Mouse (Mus musculus) cerebellum, adult 9-11 months (tissue): ENCODE results near the gene Fosl2.
"Not testable (repeated sequence)": the region's sequence is repeated elsewhere in the genome, so short reads cannot be mapped to it uniquely, and the experiment has no call there.

Experiments used
- DNase-seq: peaks from one replicate; pipeline ENCODE4 v3.0.0; 2022

Gene Fosl2

DNA sequence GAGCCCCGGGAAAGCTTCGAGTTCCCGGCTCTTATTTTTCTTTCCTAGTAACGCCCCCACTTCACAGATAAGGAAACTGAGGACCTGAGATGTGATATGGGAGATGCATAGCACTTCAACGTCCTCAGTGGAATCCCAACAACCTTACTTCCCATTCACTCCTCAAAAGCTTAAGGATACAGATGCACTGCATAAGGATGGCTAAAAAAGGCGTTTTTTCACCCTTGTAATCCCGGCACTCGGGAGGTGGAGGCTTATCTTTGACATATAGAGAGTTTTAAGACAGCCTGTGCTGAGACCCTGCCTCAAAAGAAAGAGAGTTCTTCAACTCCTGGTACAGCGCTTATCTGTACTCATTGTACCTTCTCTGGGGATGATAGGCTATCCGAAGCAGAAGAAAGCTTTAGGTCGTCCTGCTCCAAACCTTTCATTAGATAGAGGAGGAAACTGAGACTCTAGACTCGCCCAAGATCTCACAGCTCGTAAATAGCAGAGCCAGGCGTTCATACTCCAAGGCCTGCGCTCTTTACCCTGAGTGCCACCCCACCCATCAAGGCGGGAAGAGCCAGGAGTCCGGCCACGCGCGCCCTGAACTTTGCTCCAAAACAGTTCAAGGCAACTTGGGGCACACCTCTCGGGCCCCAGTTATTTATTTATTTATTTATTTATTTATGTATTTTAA is 1.4 kb upstream of the Fosl2 start:
- peak; percentile 49 for DNase-seq

DNA sequence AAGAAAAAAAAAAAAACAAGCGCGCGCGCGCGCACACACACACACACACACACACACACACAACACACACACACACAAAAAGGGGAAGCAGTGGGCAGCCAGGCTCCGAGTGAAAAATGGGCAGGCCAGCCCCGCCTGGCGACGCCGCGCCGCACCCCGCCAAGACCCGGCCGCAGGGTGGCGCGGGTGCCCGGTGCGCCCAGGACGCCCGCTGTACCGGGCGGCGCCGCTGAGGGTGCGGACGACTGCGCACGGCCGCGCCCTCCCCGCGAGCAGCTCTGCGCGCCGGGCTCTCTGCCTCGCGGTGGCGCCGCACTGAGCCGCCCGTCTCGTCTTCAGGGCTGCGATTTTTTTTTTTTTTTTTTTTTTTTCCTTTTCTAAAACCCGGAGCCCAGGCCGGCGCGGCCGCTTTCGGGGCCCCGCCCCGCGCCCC is 682 bp upstream of the Fosl2 start:
- DNase-seq = no peak

DNA sequence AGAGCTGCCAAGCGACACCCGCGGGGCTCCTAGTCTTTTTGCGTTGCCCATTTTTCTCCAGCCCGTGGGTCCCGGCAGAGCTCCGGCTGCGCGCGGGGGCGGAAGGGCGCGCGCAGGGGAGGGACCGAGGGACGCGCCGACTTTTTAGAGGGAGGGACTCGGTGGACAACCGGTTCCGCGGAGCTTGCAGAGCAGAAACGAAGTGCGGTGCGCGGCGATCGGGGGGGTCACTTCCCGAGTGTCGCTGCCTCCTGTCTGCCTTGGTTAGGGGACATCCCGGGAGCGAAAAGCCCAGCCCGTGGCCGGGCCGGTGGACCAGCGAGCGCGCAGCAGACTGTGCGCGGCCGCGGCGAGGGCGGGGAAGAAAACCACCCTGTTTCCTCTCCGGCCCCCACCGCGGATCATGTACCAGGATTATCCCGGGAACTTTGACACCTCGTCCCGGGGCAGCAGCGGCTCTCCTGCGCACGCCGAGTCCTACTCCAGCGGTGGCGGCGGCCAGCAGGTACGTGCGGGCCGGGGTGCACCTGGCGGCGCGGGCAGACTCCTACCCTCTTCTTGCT is 781 bp downstream of the Fosl2 start:
- DNase-seq = peak; percentile 75

DNA sequence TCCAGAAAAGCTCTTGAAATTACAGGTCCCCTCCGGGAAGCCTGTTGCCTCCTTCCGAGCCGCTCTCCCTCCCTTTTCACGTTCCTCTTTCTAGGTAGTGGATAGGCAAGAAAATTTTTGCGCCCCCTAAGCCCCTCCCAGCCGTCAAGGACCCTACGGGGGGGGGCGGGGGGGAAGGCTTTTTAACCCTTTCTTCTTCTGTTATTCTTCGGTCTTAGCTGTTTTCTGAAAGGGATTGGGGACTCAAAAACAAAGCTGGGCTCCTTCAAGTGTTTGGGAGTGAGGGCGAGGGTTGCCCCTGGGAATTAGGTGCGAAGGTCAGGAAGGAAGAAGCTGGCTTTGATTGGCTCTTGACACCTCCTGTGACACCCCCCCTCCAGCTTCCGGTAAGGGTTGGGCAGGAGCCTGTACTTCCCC is 1.5 kb downstream of the Fosl2 start:
- peak; percentile 41 for DNase-seq

DNA sequence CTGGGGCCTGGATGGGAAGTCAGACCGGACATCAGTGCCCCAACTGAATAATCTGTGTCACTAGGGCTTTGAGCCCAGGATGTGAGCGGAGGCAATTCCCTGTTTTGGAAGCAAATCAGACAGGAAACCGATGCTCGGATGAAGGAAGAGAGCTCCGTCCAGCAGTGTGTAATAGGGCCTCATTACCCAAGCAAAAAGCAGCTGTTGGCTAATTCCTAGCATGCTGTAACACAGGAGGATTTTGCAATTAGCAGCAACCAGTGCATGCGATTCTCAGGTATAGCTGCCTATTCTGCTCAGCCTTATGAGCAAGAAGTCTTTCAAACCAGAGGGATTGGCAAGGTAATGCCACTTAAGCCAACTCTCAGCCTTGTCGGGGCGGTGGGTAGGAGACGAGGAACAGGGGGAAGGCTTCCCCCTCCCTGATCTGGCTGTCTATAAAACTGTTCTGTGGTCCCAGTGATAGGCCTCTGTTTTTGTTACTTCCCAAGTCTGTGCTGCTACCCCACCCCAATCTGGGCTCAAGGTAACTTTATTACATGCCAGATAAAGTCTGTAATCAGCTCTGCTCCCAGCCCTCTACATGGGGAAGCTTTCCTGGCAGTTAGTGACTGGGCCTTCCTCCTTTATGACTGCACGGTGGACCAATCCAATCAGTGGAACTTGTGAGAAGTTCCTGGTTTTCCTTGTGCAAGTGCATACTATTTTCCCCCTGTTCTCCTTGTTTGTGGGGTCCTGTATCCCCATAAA is 3.0 kb downstream of the Fosl2 start:
- no peak for DNase-seq

DNA sequence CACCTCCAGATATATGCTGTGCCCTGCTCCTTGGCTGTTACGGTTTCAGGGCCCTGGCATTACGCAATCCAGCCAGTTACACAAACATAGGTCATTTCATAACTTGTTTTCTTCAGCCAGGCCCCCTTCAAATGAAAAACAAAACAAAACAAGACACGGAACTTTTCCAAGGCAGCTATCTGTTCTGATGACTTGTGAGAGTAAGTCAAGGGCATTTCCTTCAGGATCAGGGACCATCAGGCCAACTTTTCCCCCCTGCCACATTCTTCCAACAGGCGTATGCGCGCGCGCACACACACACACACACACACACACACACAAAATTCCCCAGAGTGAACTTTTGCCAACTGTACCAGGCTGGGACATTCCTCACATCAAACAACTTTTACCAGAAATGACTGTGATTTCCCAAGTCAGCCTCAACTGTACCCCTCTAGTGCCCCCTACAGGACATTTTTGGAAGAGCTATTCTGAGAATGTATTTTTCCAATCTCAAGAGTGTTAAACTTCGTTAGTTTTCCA is 4.0 kb downstream of the Fosl2 start:
- DNase-seq = peak; percentile 21

DNA sequence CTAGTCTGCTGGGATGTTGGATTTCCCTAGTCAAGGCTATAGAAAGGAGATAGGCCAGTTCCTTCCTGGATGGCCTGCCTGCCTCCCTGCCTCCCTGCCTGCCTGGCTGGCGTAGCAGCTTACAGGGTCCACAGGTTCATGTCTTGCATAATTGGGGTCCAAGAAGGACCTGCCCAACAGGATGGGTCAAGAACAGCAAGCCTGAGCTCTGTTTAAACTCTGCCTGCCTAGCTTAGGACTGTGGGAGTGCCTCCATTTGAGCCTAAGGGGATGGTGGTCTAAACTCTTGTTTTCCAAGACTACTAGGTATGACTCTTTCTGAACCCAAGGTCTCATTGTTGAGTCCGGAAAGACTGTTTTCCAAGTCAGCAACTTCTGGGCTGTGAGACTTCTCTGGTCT is 6.3 kb downstream of the Fosl2 start:
- no peak for DNase-seq

DNA sequence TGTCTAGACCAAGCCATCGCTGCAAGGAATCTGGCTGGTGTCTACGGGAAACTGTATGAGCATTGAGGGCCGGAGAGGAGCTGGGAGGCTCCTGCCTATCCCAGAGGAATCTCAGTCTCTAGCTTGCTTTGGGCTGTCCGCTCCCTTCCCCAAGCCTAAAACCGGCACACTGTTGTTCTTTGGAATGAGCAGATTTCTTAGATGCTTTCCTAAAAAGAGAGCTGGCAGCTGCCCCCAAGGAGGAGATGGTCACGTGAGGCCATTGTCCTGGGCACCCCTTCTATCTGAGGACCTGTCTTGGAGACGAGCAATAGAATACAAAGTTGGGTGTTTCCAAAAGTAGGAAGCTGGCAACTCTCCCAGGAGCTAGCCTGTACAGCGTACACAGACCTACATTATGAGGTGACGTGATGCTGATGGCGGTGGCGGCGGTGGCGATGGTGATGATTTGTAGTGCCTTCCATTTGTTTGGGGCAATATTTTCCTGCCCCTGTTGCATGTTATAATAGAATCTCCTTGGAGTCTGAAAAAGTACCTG is 7.9 kb downstream of the Fosl2 start:
- DNase-seq = no peak

DNA sequence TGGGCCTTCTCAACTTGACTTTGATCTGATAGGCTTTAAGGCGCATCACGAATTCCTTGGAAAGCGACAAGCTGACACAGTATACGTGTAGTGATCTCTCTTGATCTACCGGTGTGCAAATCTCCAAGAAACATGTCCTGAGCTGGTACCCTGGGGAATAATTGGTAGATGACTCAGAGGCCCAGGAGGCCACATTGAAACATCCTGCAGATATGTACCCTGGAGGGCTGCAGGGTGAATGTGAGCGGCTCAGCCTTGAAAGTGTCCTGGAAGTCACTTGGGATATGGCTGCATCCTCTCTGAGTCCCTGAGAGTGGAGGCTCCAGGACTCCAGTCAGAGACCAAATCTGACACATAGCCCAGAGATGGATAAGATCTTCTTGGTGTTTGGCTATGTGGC is 10.7 kb downstream of the Fosl2 start:
- DNase-seq = no peak

DNA sequence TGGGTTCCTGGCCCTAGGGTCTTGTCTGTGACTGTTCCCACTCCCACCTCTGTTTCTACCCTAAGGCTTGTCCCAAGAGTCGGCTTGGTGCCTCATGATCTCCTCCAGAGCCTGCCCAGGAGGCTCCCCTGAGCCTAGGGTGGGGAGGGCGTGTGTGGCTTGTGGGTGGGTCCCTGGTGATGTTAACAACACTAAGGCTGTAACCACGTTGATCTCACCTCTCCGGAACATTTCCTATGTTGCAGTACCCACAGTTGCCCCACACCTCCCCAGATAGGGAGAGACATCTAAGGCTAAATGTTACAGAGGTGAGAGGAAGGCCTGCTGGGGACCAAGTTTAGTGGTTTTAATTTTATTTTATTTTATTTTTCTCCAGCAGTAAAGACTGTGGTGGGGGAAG is 13.0 kb downstream of the Fosl2 start:
- DNase-seq = no peak

DNA sequence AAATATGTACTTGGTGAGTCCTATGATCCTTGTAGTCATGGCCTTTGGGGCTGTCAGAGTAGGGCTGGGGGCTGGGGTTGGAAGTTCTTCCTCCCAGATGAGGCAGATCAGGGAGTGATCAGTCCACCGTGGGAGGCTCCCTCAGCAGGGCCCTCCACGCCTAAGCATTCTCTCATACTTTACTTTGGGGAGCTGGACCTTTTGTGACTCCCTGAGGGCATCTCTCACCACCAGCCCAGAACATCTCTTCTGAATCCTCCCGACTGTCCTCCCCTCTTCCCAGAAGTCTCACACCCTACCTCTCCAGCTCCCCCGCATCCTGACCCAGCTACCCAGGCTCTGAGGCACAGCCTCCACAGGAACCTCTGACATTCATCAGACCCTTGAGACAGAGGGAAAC is 15.6 kb downstream of the Fosl2 start:
- DNase-seq = no peak

DNA sequence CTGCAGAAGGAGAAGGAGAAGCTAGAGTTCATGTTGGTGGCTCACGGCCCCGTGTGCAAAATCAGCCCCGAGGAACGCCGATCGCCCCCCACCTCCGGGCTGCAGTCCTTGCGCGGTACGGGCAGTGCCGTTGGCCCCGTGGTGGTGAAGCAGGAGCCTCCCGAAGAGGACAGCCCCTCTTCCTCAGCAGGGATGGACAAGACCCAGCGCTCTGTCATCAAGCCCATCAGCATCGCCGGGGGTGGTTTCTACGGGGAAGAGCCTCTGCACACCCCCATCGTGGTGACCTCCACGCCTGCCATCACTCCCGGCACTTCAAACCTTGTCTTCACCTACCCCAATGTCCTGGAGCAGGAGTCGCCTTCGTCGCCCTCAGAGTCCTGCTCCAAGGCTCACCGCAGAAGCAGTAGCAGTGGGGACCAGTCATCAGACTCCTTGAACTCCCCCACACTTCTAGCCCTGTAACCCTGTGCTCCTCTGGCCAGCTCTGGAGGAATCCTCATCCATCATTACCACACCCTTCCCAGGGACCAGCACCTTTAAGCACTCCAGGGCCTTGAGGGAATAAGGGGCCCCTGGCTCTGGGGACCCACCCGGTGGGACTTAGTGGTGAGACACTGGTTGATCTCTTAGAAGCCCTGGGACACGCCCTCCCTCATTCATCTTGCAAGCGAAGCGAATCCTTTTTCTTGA is 17.3 kb downstream of the Fosl2 start:
- no peak for DNase-seq

DNA sequence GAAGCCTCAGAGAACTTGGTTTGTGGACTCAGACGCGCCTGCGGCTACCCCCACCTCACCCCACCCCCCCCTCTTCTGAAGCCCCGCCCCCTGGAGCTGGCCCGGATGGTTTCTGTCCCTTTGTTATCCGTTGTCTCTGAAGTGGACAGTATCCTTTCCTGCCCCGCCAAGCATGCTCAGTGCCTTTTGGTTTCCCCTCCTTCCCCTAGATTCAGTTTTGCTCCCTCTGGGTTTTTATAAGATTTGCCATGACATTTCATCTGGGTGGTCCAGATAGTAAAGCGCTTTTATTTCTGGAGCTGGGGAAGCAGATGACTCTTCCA is 17.8 kb downstream of the Fosl2 start:
- DNase-seq = no peak

DNA sequence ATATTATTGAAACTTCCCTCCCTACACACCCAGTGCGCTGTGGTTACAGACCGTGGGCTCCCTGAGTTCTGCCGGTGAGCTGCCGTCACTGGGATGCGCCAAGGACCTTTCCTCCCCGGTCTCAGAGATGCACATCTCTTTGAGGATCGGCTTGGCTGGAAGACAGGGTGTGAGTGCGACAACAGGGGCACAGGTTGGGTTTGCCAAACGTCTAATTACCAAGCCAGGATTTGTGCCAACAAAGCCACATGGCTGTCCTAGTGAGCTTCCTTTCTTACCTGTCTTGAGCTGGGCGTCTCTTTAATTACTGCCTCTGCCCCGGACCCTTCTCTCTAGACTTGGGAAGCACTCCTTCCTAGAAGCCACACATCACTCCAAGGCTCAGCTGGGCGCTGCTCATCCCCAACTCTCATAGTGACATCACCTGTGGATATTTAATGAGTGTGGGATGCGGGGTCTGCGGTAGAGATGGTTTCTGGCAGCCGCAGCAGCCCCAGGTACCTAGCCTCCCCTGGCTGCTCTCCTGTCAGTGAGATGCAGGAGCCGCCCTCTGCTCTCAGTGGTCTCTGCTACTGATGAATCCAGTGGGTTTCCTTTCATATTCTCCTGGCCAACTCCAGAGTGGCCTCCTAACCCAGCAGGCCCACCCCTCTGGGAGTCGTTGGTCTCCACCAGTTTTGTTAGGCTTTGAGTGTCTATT is 18.3 kb downstream of the Fosl2 start:
- DNase-seq = peak; percentile 44

DNA sequence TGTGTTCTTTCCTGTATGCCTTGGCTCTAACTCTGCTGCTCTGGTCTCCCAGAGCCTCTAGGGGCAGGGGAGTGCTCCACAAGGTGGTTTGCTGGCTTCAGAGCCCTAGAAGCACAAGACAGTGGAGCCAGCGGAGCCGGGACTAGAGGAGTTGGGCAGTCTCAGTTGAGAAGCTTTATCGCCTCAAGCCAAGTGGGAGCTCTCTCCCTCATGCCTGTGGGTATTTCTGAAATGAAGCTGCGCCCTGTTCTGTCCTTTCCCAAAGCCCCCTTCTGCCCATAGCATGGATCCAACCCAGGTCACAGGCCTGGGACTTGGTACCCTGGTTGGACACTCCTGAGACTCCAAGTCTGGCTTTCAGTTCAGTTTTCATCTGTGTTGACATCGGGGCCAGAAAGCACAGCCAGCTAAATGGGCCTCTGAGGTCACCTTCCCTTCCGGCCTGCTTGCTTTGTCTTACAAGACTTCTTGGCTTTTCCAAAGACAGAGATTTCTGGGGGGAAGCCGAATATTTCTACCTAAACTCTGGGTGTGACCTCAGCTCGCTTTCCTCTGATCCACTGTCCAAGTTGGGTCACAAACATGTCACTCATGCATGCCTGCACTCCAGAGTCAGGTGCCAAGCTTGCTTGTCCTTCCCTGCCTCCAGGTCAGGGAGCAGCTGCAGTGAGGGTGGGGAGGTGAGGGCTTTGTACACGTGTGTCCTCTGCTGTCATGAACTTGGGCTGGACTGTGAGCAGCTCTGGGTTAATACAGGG is 19.5 kb downstream of the Fosl2 start:
- DNase-seq = no peak

DNA sequence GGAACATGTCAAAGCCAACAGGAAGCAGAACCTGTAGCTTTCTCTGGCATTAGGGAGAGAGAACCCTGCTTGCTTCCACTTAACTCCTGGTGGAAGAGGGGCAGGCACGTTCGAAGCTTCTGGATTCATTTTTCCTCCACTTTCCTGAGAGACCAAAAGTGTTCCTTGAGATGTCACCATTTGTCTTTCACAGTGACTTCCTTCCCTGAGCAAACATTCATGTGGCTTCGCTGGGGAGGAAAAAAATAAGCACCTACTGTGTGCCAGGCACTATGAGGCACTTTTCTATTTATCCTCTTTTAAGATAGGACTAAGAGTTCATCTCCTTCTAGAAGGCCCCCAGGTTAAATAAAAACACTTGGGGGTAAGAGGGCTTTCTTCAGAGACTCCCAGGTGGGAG is 20.3 kb downstream of the Fosl2 start:
- DNase-seq = no peak

DNA sequence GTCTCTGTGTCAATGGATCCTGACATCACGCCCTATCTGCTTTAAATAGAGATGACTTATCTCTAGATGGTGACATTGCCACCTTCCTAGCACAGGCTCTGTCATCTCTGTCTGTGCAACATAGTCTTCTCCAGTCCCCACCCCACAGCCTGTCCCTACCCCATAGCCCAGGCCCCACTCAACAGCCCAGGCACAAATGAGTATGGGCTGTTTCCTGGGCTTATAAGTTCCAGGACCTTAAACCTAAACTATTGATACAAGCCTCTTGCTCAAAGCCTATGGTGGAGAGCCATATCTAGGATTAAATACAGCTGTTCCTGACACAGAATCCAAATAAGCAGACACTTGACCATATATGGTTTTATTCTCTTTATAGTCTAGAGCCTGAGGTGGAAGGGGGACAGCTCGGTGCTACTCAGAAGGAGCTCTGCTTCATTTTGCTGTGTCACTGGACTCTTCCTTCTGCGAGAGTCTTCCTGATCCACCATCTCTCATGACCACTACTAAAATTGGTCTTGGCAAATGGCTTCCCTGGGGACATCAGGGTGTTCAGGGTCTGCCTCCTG is 28.0 kb downstream of the Fosl2 start:
- no peak for DNase-seq

DNA sequence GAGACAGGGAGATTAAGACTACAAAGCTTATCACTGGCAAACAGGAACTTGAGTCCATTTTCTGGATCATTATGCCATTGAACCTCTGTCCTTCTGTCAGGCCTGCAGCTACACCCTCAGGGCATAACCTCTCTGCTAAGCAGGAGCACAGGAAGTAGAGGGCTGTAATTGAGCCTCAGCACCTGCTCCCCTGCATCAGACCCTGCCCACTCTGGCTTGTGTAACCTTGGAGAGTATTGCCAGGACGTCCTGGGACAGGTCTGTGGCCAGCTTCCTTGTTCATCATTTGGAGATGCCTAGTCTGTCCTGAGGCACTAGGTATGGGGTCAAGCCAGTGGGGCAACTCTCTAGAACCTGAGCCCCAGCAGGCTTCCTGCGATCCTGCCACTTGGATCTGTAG is 36.6 kb downstream of the Fosl2 start:
- no peak for DNase-seq

DNA sequence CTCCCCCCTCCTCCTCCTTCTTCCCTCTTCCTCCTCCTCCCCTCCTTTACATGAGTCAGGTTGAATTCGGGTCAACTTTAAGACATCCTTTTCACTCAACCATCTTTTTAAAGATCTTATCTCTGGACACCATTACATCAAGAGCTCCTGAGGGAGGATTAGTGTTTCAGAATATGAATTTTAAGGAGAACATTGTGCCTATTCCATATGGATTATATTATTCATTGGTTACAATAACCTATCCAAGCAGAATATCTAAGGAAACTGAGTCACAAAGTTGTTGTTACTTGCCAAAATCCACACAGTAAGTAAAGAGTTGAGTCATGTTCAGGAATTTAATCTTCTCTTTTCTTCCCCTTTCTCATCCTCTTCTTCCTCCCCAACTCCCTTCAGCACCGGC is 41.2 kb downstream of the Fosl2 start:
- DNase-seq = no peak

DNA sequence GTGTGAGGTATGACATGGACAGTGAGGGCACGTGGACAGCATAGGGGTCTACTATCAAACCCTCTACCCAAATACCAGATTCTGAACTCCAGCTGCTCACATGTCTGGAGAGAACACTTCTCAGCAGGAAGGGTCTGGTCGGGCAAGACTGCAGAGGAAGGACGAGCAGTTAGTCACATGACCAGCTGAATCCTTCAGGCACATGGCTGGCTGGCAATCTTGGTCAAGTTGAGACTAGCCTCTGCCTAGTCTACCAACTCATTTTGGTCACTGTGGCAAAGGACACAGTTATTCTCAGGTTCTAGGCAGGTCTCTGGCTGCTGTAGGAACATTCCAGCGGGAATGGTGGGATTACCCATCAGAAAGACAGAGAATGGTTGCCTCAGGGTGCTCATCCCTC is 42.1 kb downstream of the Fosl2 start:
- no peak for DNase-seq

DNA sequence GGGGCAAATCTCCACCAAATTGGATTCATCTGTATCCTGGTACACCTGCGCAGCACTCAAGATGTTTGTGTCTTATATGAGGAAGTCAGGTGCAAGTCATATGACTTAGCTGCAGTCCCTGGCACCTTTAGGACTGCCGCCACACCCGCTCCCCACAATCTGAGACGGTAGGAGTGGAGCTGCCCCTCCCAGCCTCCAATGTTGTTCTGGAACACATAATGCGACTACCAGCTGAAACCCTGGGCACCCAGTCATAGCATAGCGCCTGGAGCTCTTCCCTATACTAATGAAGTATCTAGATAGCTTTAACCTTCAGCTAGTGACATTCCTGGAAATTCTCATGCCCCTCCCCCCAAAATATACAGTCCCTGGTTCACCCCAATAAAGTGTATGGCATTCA is 43.1 kb downstream of the Fosl2 start:
- not testable (repeated sequence) for DNase-seq
